Mouse (Mus musculus) testis, adult 2 months (tissue): ENCODE results near the gene H2-T23.

ENCODE experiments used
- CTCF ChIP-seq: fragments of 200-500 bp; IDR thresholded peaks from 2 replicates; pipeline ENCODE4 v1.5.1; 2012; ENCODE audit warnings: low read depth, mild to moderate bottlenecking, inconsistent platforms, low read length, moderate library complexity; ENCODE audit not compliant: control insufficient read depth, insufficient read depth, insufficient replicate concordance
- POLR2A ChIP-seq: fragments of 200-500 bp; IDR thresholded peaks from 2 replicates; pipeline ENCODE4 v1.6.1; 2012; ENCODE audit warnings: low read depth, mild to moderate bottlenecking, inconsistent platforms, low read length, moderate library complexity; ENCODE audit not compliant: control insufficient read depth

GRCm38 (mm10) chr17:36022098-36022497 is 10.6 kb downstream of the H2-T23 start:
- TF ChIP-seq CTCF (no peak), POLR2A (no peak)
